Comparison of ENCODE assay signal across 10 mouse cellular contexts in genomic region chr2:102057029-102057685, GRCm38 (mm10).
DNase-seq lines count a peak whose midpoint lies in the region; ATAC-seq and TF ChIP-seq lines count a peak whose summit lies in the region.
"Had no signal": no experiment of that assay in that cellular context is flagged by ENCODE, and none has a peak within 500 bp of the region (broad histone marks: within the 10 kb centered on the region; RNA-seq: fewer than 3 reads in every experiment).

No protein-coding gene starts in this region.

- no peaks in the 10 kb centered on the region for H3K9me3 ChIP-seq in hindbrain, embryonic 11.5 days (ENCODE audit: control insufficient read depth, low read length)
- no peaks in the 10 kb centered on the region for H3K9me3 ChIP-seq in hindbrain, embryonic 10.5 days
- no peaks in the 10 kb centered on the region for H3K9me3 ChIP-seq in forebrain, embryonic 14.5 days (replicated peaks; ENCODE audit: control insufficient read depth, low read length)
- H3K9me3 ChIP-seq: G1E had no signal

- 83% methylated on average over 7 of the region's 9 CpGs for WGBS in hindbrain, embryonic 11.5 days
- 77% methylated on average over 9 of the region's 9 CpGs for WGBS in hindbrain, embryonic 10.5 days
- WGBS in forebrain, embryonic 14.5 days = 74% methylated on average over 9 of the region's 9 CpGs
- 24% methylated on average over 9 of the region's 9 CpGs for WGBS in olfactory bulb, adult 2 months

- no peak for DNase-seq in hindbrain, embryonic 11.5 days (ENCODE audit: low spot score)
- no peak for DNase-seq in hindbrain, embryonic 10.5 days (ENCODE audit: low spot score)
- peak; percentile 27 for DNase-seq in A20 (ENCODE audit: low read depth, low spot score)
- DNase-seq in forebrain, embryonic 14.5 days (ENCODE audit: low spot score) = no peak
- DNase-seq in urinary bladder, adult 18-20 months (ENCODE audit: low spot score in 2 of 2) = no peak
- no peak for DNase-seq in Muller cell, postnatal 12 days (ENCODE audit: inconsistent ontology term)
- no peak for DNase-seq in ovary, postnatal 10 days (ENCODE audit: low spot score)
- DNase-seq: cerebellum, postnatal 36 days had no signal

- no peak overlapping the region for H3K4me2 ChIP-seq in hindbrain, embryonic 11.5 days (replicated peaks; ENCODE audit: low read depth, low read length)
- H3K4me2 ChIP-seq in forebrain, embryonic 14.5 days (ENCODE audit: low read length) = no peak overlapping the region

- H3K9ac ChIP-seq in hindbrain, embryonic 11.5 days (ENCODE audit: low read depth, low read length) = no peak overlapping the region
- H3K9ac ChIP-seq in forebrain, embryonic 14.5 days (ENCODE audit: low read length) = no peak overlapping the region

- H3K4me1 ChIP-seq in hindbrain, embryonic 11.5 days (replicated peaks; ENCODE audit: control insufficient read depth, insufficient read depth, low read length) = no peaks in the 10 kb centered on the region
- H3K4me1 ChIP-seq in hindbrain, embryonic 10.5 days (replicated peaks) = peaks cover 11% of the 10 kb centered on the region
- 0 out of 2 replicates have a peak, but pooled peaks cover 2% of the 10 kb centered on the region for H3K4me1 ChIP-seq in forebrain, embryonic 14.5 days (ENCODE audit: control insufficient read depth, insufficient read depth, low read length)
- H3K4me1 ChIP-seq in olfactory bulb, adult 2 months (ENCODE audit: control insufficient read depth, insufficient read depth, low read length) = peaks cover 32% of the 10 kb centered on the region

- no peak for TF ChIP-seq CTCF in olfactory bulb, adult 2 months (IDR thresholded peaks at IDR 0.05; ENCODE audit: insufficient read depth, low read depth, low read length)

- H3K27ac ChIP-seq in hindbrain, embryonic 11.5 days (ENCODE audit: low read depth, low read length) = 0 out of 2 replicates have a peak overlapping the region, but pooled peaks have one; percentile 17
- H3K27ac ChIP-seq in hindbrain, embryonic 10.5 days = no peak overlapping the region
- no peak overlapping the region for H3K27ac ChIP-seq in forebrain, embryonic 14.5 days (ENCODE audit: low read depth, low read length)
- H3K27ac ChIP-seq in olfactory bulb, adult 2 months (ENCODE audit: insufficient read depth, low read depth, low read length) = peak overlapping the region; percentile 85

- no peak overlapping the region for H3K4me3 ChIP-seq in hindbrain, embryonic 11.5 days (ENCODE audit: low read depth, low read length)
- no peak overlapping the region for H3K4me3 ChIP-seq in hindbrain, embryonic 10.5 days
- no peak overlapping the region for H3K4me3 ChIP-seq in forebrain, embryonic 14.5 days (ENCODE audit: low read depth, low read length)
- no peak overlapping the region for H3K4me3 ChIP-seq in olfactory bulb, adult 2 months (ENCODE audit: insufficient read depth, low read depth, low read length)

- TF ChIP-seq POLR2A in olfactory bulb, adult 2 months (IDR thresholded peaks at IDR 0.05; ENCODE audit: insufficient read depth, low read depth, low read length) = no peak

- H3K27me3 ChIP-seq in hindbrain, embryonic 11.5 days (ENCODE audit: control insufficient read depth, insufficient read depth, low read length) = no peaks in the 10 kb centered on the region
- H3K27me3 ChIP-seq in hindbrain, embryonic 10.5 days (ENCODE audit: insufficient read depth, poor library complexity, severe bottlenecking) = no peaks in the 10 kb centered on the region
- H3K27me3 ChIP-seq in forebrain, embryonic 14.5 days (replicated peaks; ENCODE audit: control insufficient read depth, insufficient read depth, low read length) = no peaks in the 10 kb centered on the region

- H3K36me3 ChIP-seq in hindbrain, embryonic 11.5 days (ENCODE audit: control insufficient read depth, insufficient read depth, low read length) = no peaks in the 10 kb centered on the region
- H3K36me3 ChIP-seq in hindbrain, embryonic 10.5 days = peaks cover 63% of the 10 kb centered on the region
- H3K36me3 ChIP-seq in forebrain, embryonic 14.5 days (ENCODE audit: control insufficient read depth, insufficient read depth, low read length) = peaks cover 8% of the 10 kb centered on the region; the same call in 1 of the 2 replicates
- H3K36me3 ChIP-seq: G1E had no signal

- ATAC-seq in hindbrain, embryonic 11.5 days (ENCODE audit: low FRiP score) = no peak
- peak; percentile 45; the same call in 1 of the 2 replicates for ATAC-seq in forebrain, embryonic 14.5 days

Comparison
In these comparisons a context has a peak if more than half of its experiments do, and no peak if none do; other contexts are left out.
1. H3K27ac ChIP-seq: peak in hindbrain, embryonic 11.5 days (single experiment) and olfactory bulb, adult 2 months (single experiment); none in hindbrain, embryonic 10.5 days (single experiment) and forebrain, embryonic 14.5 days (single experiment).